ENCODE assay signal across 15 mouse cellular contexts in the genomic region with DNA sequence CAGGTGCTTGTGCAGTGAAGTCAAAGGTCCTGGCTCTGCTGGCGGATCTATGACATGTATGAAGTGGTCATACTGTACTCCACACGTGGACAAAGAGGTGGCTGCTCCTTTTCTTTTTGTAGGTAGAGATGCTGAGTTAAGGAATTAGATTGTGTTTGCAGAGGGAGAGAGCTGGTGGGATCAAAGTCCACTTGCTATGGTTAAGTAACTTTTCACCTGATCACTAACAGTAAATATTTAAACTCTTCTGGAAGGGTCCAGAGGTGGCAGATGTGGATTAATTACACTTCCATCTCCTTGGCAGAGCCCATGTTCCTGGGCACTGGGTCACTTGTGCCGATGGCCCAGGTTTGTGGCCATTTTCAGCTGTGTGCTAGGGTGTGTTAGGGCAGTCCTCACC. TPM values are rescaled to one million over a fixed set of nuclear protein-coding genes. Genes with fewer than 3 reads are reported as not detected.
DNase-seq lines count a peak whose midpoint lies in the region; ATAC-seq and TF ChIP-seq lines count a peak whose summit lies in the region.
"Had no signal": no experiment of that assay in that cellular context is flagged by ENCODE, and none has a peak within 500 bp of the region (broad histone marks: within the 10 kb centered on the region; RNA-seq: fewer than 3 reads in every experiment).

No protein-coding gene starts in this region.

- no peaks in the 10 kb centered on the region for H3K27me3 ChIP-seq in lung, postnatal 0 days (replicated peaks; ENCODE audit: insufficient read depth, low read length)
- no peaks in the 10 kb centered on the region for H3K27me3 ChIP-seq in kidney, embryonic 15.5 days
- H3K27me3 ChIP-seq in liver, embryonic 15.5 days, result no peaks in the 10 kb centered on the region
- no peaks in the 10 kb centered on the region for H3K27me3 ChIP-seq in neural tube, embryonic 15.5 days (replicated peaks)
- no peaks in the 10 kb centered on the region for H3K27me3 ChIP-seq in hindbrain, embryonic 14.5 days (ENCODE audit: control insufficient read depth, insufficient read depth, low read length)
- H3K27me3 ChIP-seq: embryonic facial prominence, embryonic 13.5 days; hindbrain, embryonic 12.5 days had no signal

- H3K36me3 ChIP-seq in lung, postnatal 0 days (ENCODE audit: insufficient read depth, low read length), result peaks cover 6% of the 10 kb centered on the region; the same call in 1 of the 2 replicates
- peaks cover 24% of the 10 kb centered on the region for H3K36me3 ChIP-seq in kidney, embryonic 15.5 days
- no peaks in the 10 kb centered on the region for H3K36me3 ChIP-seq in liver, embryonic 15.5 days (replicated peaks)
- H3K36me3 ChIP-seq in neural tube, embryonic 15.5 days, result peaks cover 40% of the 10 kb centered on the region
- peaks cover 31% of the 10 kb centered on the region for H3K36me3 ChIP-seq in hindbrain, embryonic 14.5 days (replicated peaks; ENCODE audit: control insufficient read depth, insufficient read depth)

- WGBS in lung, postnatal 0 days, result 45% methylated on average over 3 of the region's 3 CpGs
- WGBS in kidney, embryonic 15.5 days, result 81% methylated on average over 3 of the region's 3 CpGs
- WGBS in liver, embryonic 15.5 days (ENCODE audit: insufficient replicate concordance), result 54% methylated on average over 3 of the region's 3 CpGs
- WGBS in neural tube, embryonic 15.5 days, result 89% methylated on average over 3 of the region's 3 CpGs
- WGBS in hindbrain, embryonic 14.5 days, result 97% methylated on average over 3 of the region's 3 CpGs

- no peak for DNase-seq in lung, postnatal 0 days (ENCODE audit: low spot score)
- no peak for DNase-seq in lung, postnatal 36 days
- DNase-seq in right cerebral cortex, postnatal 25 days, result no peak
- DNase-seq in hindbrain, embryonic 14.5 days (ENCODE audit: low spot score), result no peak
- DNase-seq: cerebellum, postnatal 36 days; lung, postnatal 14 days; spleen, adult 18-20 months had no signal

- H3K27ac ChIP-seq in lung, postnatal 0 days (ENCODE audit: low read length), result peak overlapping the region; percentile 51; the same call in 1 of the 2 replicates
- peak overlapping the region; percentile 58; the same call in 1 of the 2 replicates for H3K27ac ChIP-seq in kidney, embryonic 15.5 days
- H3K27ac ChIP-seq in liver, embryonic 15.5 days (replicated peaks), result peak overlapping the region; percentile 45; the same call in 1 of the 2 replicates
- no peak overlapping the region for H3K27ac ChIP-seq in neural tube, embryonic 15.5 days (replicated peaks)
- H3K27ac ChIP-seq in hindbrain, embryonic 14.5 days, result no peak overlapping the region
- H3K27ac ChIP-seq: embryonic facial prominence, embryonic 13.5 days; forebrain, embryonic 10.5 days; hindbrain, embryonic 12.5 days; limb, embryonic 10.5 days; midbrain, embryonic 10.5 days had no signal

- no peak overlapping the region for H3K9ac ChIP-seq in lung, postnatal 0 days (replicated peaks; ENCODE audit: low read depth)
- H3K9ac ChIP-seq in kidney, embryonic 15.5 days, result no peak overlapping the region
- no peak overlapping the region for H3K9ac ChIP-seq in liver, embryonic 15.5 days
- H3K9ac ChIP-seq in neural tube, embryonic 15.5 days (replicated peaks), result no peak overlapping the region
- H3K9ac ChIP-seq in hindbrain, embryonic 14.5 days, result no peak overlapping the region
- H3K9ac ChIP-seq: embryonic facial prominence, embryonic 13.5 days; hindbrain, embryonic 12.5 days had no signal

- TF ChIP-seq EP300 in lung, postnatal 0 days (IDR thresholded peaks at IDR 0.05), result no peak

- 0 out of 2 replicates have a peak, but pooled peaks cover 3% of the 10 kb centered on the region for H3K4me1 ChIP-seq in lung, postnatal 0 days (ENCODE audit: insufficient read depth, low read depth, low read length)
- H3K4me1 ChIP-seq in kidney, embryonic 15.5 days, result no peaks in the 10 kb centered on the region
- H3K4me1 ChIP-seq in liver, embryonic 15.5 days (replicated peaks), result no peaks in the 10 kb centered on the region
- H3K4me1 ChIP-seq in neural tube, embryonic 15.5 days, result no peaks in the 10 kb centered on the region
- no peaks in the 10 kb centered on the region for H3K4me1 ChIP-seq in hindbrain, embryonic 14.5 days (replicated peaks; ENCODE audit: control insufficient read depth, insufficient read depth, low read length)
- H3K4me1 ChIP-seq: embryonic facial prominence, embryonic 13.5 days; forebrain, embryonic 10.5 days; hindbrain, embryonic 12.5 days; midbrain, embryonic 10.5 days had no signal

- ATAC-seq in lung, postnatal 0 days, result peak; percentile 37
- peak; percentile 54 for ATAC-seq in kidney, embryonic 15.5 days (replicated peaks; ENCODE audit: low FRiP score)
- peak; percentile 38; the same call in 1 of the 2 replicates for ATAC-seq in liver, embryonic 15.5 days (ENCODE audit: insufficient read depth)
- no peak for ATAC-seq in neural tube, embryonic 15.5 days (ENCODE audit: low FRiP score)
- no peak for ATAC-seq in hindbrain, embryonic 14.5 days (ENCODE audit: low FRiP score)

- H3K4me2 ChIP-seq in lung, postnatal 0 days (replicated peaks; ENCODE audit: low read depth, low read length), result no peak overlapping the region
- H3K4me2 ChIP-seq in kidney, embryonic 15.5 days, result no peak overlapping the region
- 0 out of 2 replicates have a peak overlapping the region, but pooled peaks have one; percentile 20 for H3K4me2 ChIP-seq in liver, embryonic 15.5 days
- no peak overlapping the region for H3K4me2 ChIP-seq in neural tube, embryonic 15.5 days
- H3K4me2 ChIP-seq in hindbrain, embryonic 14.5 days (replicated peaks), result no peak overlapping the region
- H3K4me2 ChIP-seq: embryonic facial prominence, embryonic 13.5 days; hindbrain, embryonic 12.5 days had no signal

- no peak for TF ChIP-seq CTCF in lung, postnatal 0 days (IDR thresholded peaks at IDR 0.05)

- H3K9me3 ChIP-seq in lung, postnatal 0 days (ENCODE audit: low read length), result no peaks in the 10 kb centered on the region
- no peaks in the 10 kb centered on the region for H3K9me3 ChIP-seq in kidney, embryonic 15.5 days (replicated peaks)
- H3K9me3 ChIP-seq in liver, embryonic 15.5 days (replicated peaks), result no peaks in the 10 kb centered on the region
- no peaks in the 10 kb centered on the region for H3K9me3 ChIP-seq in neural tube, embryonic 15.5 days (replicated peaks)
- H3K9me3 ChIP-seq in hindbrain, embryonic 14.5 days (ENCODE audit: control insufficient read depth, low read length), result no peaks in the 10 kb centered on the region
- H3K9me3 ChIP-seq: embryonic facial prominence, embryonic 13.5 days; forebrain, embryonic 10.5 days; hindbrain, embryonic 12.5 days; limb, embryonic 10.5 days; midbrain, embryonic 10.5 days had no signal

- H3K4me3 ChIP-seq in lung, postnatal 0 days (ENCODE audit: low read depth, low read length), result no peak overlapping the region
- no peak overlapping the region for H3K4me3 ChIP-seq in kidney, embryonic 15.5 days (replicated peaks)
- no peak overlapping the region for H3K4me3 ChIP-seq in liver, embryonic 15.5 days (replicated peaks)
- H3K4me3 ChIP-seq in neural tube, embryonic 15.5 days (replicated peaks), result no peak overlapping the region
- H3K4me3 ChIP-seq in hindbrain, embryonic 14.5 days (replicated peaks; ENCODE audit: low read length), result no peak overlapping the region
- H3K4me3 ChIP-seq: embryonic facial prominence, embryonic 13.5 days; forebrain, embryonic 10.5 days; hindbrain, embryonic 12.5 days; limb, embryonic 10.5 days; midbrain, embryonic 10.5 days had no signal

RNA-seq across cellular contexts. Expression of a gene that starts 12.1 kb away (rescaled TPM):
- polyA plus RNA-seq in lung, postnatal 0 days (2015; fragmentation: Nextera tagmentation; extraction: Ambion mirVana), result 6.4 and 7.1 TPM in 2 replicates
- 14.4 and 15.0 TPM in 2 replicates for polyA plus RNA-seq in kidney, embryonic 15.5 days (2015; fragmentation: Nextera tagmentation; extraction: Ambion mirVana)
- polyA plus RNA-seq in liver, embryonic 15.5 days (2015; fragmentation: Nextera tagmentation; extraction: Ambion mirVana), result 3.5 and 3.9 TPM in 2 replicates
- 13.4 and 15.3 TPM in 2 replicates for polyA plus RNA-seq in neural tube, embryonic 15.5 days (2015; fragmentation: Nextera tagmentation; extraction: Ambion mirVana)
- polyA plus RNA-seq in hindbrain, embryonic 14.5 days (2014; fragmentation: Nextera tagmentation; extraction: Ambion mirVana), result 10.0 and 12.2 TPM in 2 replicates

RNA-seq across cellular contexts. Expression of a gene that starts 35.0 kb away (rescaled TPM):
- polyA plus RNA-seq in lung, postnatal 0 days (2015; fragmentation: Nextera tagmentation; extraction: Ambion mirVana), result 5.9 and 6.3 TPM in 2 replicates
- polyA plus RNA-seq in kidney, embryonic 15.5 days (2015; fragmentation: Nextera tagmentation; extraction: Ambion mirVana), result 14.0 and 16.7 TPM in 2 replicates
- 3.1 and 4.0 TPM in 2 replicates for polyA plus RNA-seq in liver, embryonic 15.5 days (2015; fragmentation: Nextera tagmentation; extraction: Ambion mirVana)
- 13.5 and 14.7 TPM in 2 replicates for polyA plus RNA-seq in neural tube, embryonic 15.5 days (2015; fragmentation: Nextera tagmentation; extraction: Ambion mirVana)
- 17.2 and 22.0 TPM in 2 replicates for polyA plus RNA-seq in hindbrain, embryonic 14.5 days (2014; fragmentation: Nextera tagmentation; extraction: Ambion mirVana)

Comparison
In these comparisons a context has a peak if more than half of its experiments do, and no peak if none do; other contexts are left out.
1. ATAC-seq: peak in lung, postnatal 0 days (single experiment), kidney, embryonic 15.5 days (single experiment) and liver, embryonic 15.5 days (single experiment); none in neural tube, embryonic 15.5 days (single experiment) and hindbrain, embryonic 14.5 days (single experiment).
2. H3K27ac ChIP-seq: peak in lung, postnatal 0 days (single experiment), kidney, embryonic 15.5 days (single experiment) and liver, embryonic 15.5 days (single experiment); none in neural tube, embryonic 15.5 days (single experiment) and hindbrain, embryonic 14.5 days (single experiment).